Mouse (Mus musculus) stomach, embryonic 14.5 days (tissue): ENCODE results near the gene Pcsk2. TPM values are rescaled to one million over a fixed set of nuclear protein-coding genes. Genes with fewer than 3 reads are reported as not detected.

ENCODE experiments used
- ATAC-seq: fragments of 200-750 bp; cut with Nextera tagmentation; 2 replicates; pipeline ENCODE4 v1.8.0; 2017; ENCODE audit warnings: low read depth, moderate TSS enrichment; ENCODE audit not compliant: insufficient number of reproducible peaks, insufficient read depth, low FRiP score
- H3K27ac ChIP-seq: fragments of 300-500 bp; sonication (generic); 2 replicates; pipeline ENCODE4 v1.5.1; 2014; ENCODE audit warnings: mild to moderate bottlenecking, low read length, moderate library complexity, mixed read lengths
- H3K27me3 ChIP-seq: fragments of 300-500 bp; sonication (generic); 2 replicates; pipeline ENCODE4 v1.6.1; 2014; ENCODE audit warnings: low read length, control low read depth, mixed read lengths; ENCODE audit not compliant: control insufficient read depth, insufficient read depth
- H3K36me3 ChIP-seq: fragments of 300-500 bp; sonication (generic); 2 replicates; pipeline ENCODE4 v1.6.1; 2014; ENCODE audit warnings: mild to moderate bottlenecking, control low read depth, low read length, moderate library complexity, mixed read lengths; ENCODE audit not compliant: control insufficient read depth, insufficient read depth
- H3K4me1 ChIP-seq: fragments of 300-500 bp; sonication (generic); 2 replicates; pipeline ENCODE4 v1.6.1; 2014; ENCODE audit warnings: low read length, control low read depth, mixed read lengths; ENCODE audit not compliant: control insufficient read depth, insufficient read depth
- H3K4me2 ChIP-seq: fragments of 300-500 bp; sonication (generic); replicated peaks from 2 replicates; pipeline ENCODE4 v1.6.1; 2014; ENCODE audit warnings: low read depth, low read length, control low read depth
- H3K4me3 ChIP-seq: fragments of 300-500 bp; sonication (generic); 2 replicates; pipeline ENCODE4 v1.5.1; 2014; ENCODE audit warnings: low read depth, low read length, control low read depth
- H3K9ac ChIP-seq: fragments of 300-500 bp; sonication (generic); replicated peaks from 2 replicates; pipeline ENCODE4 v1.6.1; 2014; ENCODE audit warnings: low read depth, mild to moderate bottlenecking, control low read depth, low read length, moderate library complexity, mixed read lengths
- H3K9me3 ChIP-seq: fragments of 300-500 bp; sonication (generic); 2 replicates; pipeline ENCODE4 v1.6.1; 2016; ENCODE audit warnings: low read depth, low read length, control low read depth; ENCODE audit not compliant: control insufficient read depth
- WGBS: fragments of 180-500 bp; shearing (Covaris S2); extraction: QIAGEN DNeasy Blood & Tissue Kit; methylation state at CpG from one replicate; pipeline ENCODE4 v1.1.7; 2014; 5-methylcytosine and 5-hydroxymethylcytosine counted together
- polyA plus RNA-seq: library from polyadenylated mRNA; unstranded; fragments of >200 nt; fragmentation: Nextera tagmentation; extraction: Ambion mirVana; gene quantifications from 2 replicates; pipeline ENCODE4 v1.2.1, GENCODE M21; 2014

The Pcsk2 gene
- polyA plus RNA-seq, 1 experiment from 2014 or later: 1.1 TPM

GRCm38 (mm10) chr2:143724101-143724500, 178.1 kb downstream of the Pcsk2 start:
- H3K27ac ChIP-seq: no peak overlapping the region
- WGBS: 76% methylated on average over 4 of the region's 4 CpGs
- H3K4me1 ChIP-seq: no peaks in the 10 kb centered on the region
- H3K9ac ChIP-seq: no peak overlapping the region
- H3K9me3 ChIP-seq: no peaks in the 10 kb centered on the region
- no peak overlapping the region for H3K4me3 ChIP-seq
- no peak for ATAC-seq
- no peak overlapping the region for H3K4me2 ChIP-seq
- H3K27me3 ChIP-seq: no peaks in the 10 kb centered on the region
- H3K36me3 ChIP-seq: no peaks in the 10 kb centered on the region

GRCm38 (mm10) chr2:143724720-143725119, 178.8 kb downstream of the Pcsk2 start:
- Histone ChIP-seq H3K9ac (no peak overlapping the region), H3K27me3 (no peaks in the 10 kb centered on the region), H3K9me3 (no peaks in the 10 kb centered on the region), H3K4me3 (no peak overlapping the region), H3K4me1 (no peaks in the 10 kb centered on the region), H3K4me2 (no peak overlapping the region), H3K27ac (no peak overlapping the region), H3K36me3 (no peaks in the 10 kb centered on the region)
- 60% methylated on average over 8 of the region's 8 CpGs for WGBS
- ATAC-seq: no peak

- H3K36me3 ChIP-seq: no peaks in the 10 kb centered on the region
- H3K9ac ChIP-seq: no peak overlapping the region
- ATAC-seq: no peak
- no peak overlapping the region for H3K4me3 ChIP-seq
- H3K27me3 ChIP-seq: no peaks in the 10 kb centered on the region
- no peaks in the 10 kb centered on the region for H3K9me3 ChIP-seq
- 74% methylated on average over 10 of the region's 10 CpGs for WGBS
- no peak overlapping the region for H3K27ac ChIP-seq
- no peaks in the 10 kb centered on the region for H3K4me1 ChIP-seq
- no peak overlapping the region for H3K4me2 ChIP-seq
Measured at GRCm38 (mm10) chr2:143732501-143732900, 186.5 kb downstream of the Pcsk2 start.

GRCm38 (mm10) chr2:143735442-143735841, 189.5 kb downstream of the Pcsk2 start:
- no peaks in the 10 kb centered on the region for H3K4me1 ChIP-seq
- 80% methylated on average over 3 of the region's 3 CpGs for WGBS
- H3K4me3 ChIP-seq: no peak overlapping the region
- H3K9me3 ChIP-seq: no peaks in the 10 kb centered on the region
- H3K4me2 ChIP-seq: no peak overlapping the region
- ATAC-seq: no peak
- H3K27ac ChIP-seq: no peak overlapping the region
- H3K27me3 ChIP-seq: no peaks in the 10 kb centered on the region
- H3K36me3 ChIP-seq: no peaks in the 10 kb centered on the region
- no peak overlapping the region for H3K9ac ChIP-seq

- WGBS: 78% methylated on average over 7 of the region's 7 CpGs
- no peak for ATAC-seq
- Histone ChIP-seq H3K36me3 (no peaks in the 10 kb centered on the region), H3K9ac (no peak overlapping the region), H3K4me3 (no peak overlapping the region), H3K4me2 (no peak overlapping the region), H3K27me3 (no peaks in the 10 kb centered on the region), H3K4me1 (no peaks in the 10 kb centered on the region), H3K9me3 (no peaks in the 10 kb centered on the region), H3K27ac (no peak overlapping the region)
Measured at GRCm38 (mm10) chr2:143739475-143740226, 193.7 kb downstream of the Pcsk2 start.

- Histone ChIP-seq H3K36me3 (no peaks in the 10 kb centered on the region), H3K4me3 (no peak overlapping the region), H3K27ac (no peak overlapping the region), H3K27me3 (no peaks in the 10 kb centered on the region), H3K9me3 (no peaks in the 10 kb centered on the region), H3K4me2 (no peak overlapping the region), H3K9ac (no peak overlapping the region), H3K4me1 (no peaks in the 10 kb centered on the region)
- 83% methylated on average over 5 of the region's 5 CpGs for WGBS
- no peak for ATAC-seq
Measured at GRCm38 (mm10) chr2:143742436-143742835, 196.5 kb downstream of the Pcsk2 start.

- Histone ChIP-seq H3K4me1 (no peaks in the 10 kb centered on the region), H3K9ac (no peak overlapping the region), H3K36me3 (no peaks in the 10 kb centered on the region), H3K4me2 (no peak overlapping the region), H3K27me3 (no peaks in the 10 kb centered on the region), H3K27ac (no peak overlapping the region), H3K4me3 (no peak overlapping the region), H3K9me3 (no peaks in the 10 kb centered on the region)
- WGBS: 79% methylated on average over 4 of the region's 4 CpGs
- no peak for ATAC-seq
Measured at GRCm38 (mm10) chr2:143743081-143743480, 197.1 kb downstream of the Pcsk2 start.

- 59% methylated on average over 9 of the region's 9 CpGs for WGBS
- H3K4me1 ChIP-seq: no peaks in the 10 kb centered on the region
- ATAC-seq: no peak
- H3K4me3 ChIP-seq: no peak overlapping the region
- no peak overlapping the region for H3K9ac ChIP-seq
- no peaks in the 10 kb centered on the region for H3K36me3 ChIP-seq
- no peak overlapping the region for H3K4me2 ChIP-seq
- no peak overlapping the region for H3K27ac ChIP-seq
- H3K9me3 ChIP-seq: no peaks in the 10 kb centered on the region
- H3K27me3 ChIP-seq: no peaks in the 10 kb centered on the region
Measured at GRCm38 (mm10) chr2:143752051-143752788, 206.3 kb downstream of the Pcsk2 start.
